ENCODE assay signal across 16 mouse cellular contexts in the genomic region with DNA sequence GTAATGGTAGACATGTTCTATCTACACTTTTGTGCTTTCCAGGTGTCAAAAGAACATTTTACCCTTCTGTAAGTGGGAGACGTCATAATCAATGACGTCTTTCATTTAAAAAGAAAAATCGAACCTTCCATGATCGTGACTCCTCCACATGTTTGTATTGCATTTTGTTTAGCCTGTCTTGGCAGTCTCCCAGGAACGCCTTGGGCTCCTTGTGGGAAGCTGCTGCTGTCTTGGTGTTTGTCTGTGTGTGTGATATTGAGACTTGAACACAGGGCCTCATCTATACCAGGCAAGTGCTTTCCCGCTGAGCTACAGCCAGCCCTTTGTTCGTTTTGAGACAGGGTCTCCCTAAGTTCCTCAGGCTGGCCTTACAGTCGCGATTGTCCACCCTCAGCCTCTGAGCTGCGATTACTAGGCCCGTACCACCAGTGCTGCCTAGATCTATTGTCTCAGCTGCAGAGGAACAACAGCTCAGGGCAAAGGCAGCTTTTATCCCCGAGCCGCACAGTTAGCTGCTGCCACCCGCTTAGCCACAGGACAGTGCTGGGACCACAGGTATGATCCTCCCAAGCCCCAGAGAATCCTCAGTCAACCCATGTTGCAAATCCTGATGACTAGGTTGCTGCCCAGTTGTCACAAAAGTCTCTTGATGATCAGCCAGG. TPM values are rescaled to one million over a fixed set of nuclear protein-coding genes. Genes with fewer than 3 reads are reported as not detected.
DNase-seq lines count a peak whose midpoint lies in the region; ATAC-seq and TF ChIP-seq lines count a peak whose summit lies in the region.
"Had no signal": no experiment of that assay in that cellular context is flagged by ENCODE, and none has a peak within 500 bp of the region (broad histone marks: within the 10 kb centered on the region; RNA-seq: fewer than 3 reads in every experiment).

No protein-coding gene starts in this region.

- TF ChIP-seq POLR2A in kidney, adult 2 months (IDR thresholded peaks at IDR 0.05; ENCODE audit: low read depth, low read length): no peak

- H3K4me2 ChIP-seq in forebrain, postnatal 0 days (ENCODE audit: low read depth): no peak overlapping the region
- H3K4me2 ChIP-seq: heart, embryonic 11.5 days; midbrain, embryonic 11.5 days; neural tube, embryonic 15.5 days had no signal

- no peak for TF ChIP-seq CTCF in kidney, adult 2 months (conservative IDR thresholded peaks at IDR 0.05; ENCODE audit: insufficient read depth, insufficient read length, low read depth, low read length)
- TF ChIP-seq CTCF in forebrain, postnatal 0 days (IDR thresholded peaks at IDR 0.05; ENCODE audit: low read depth): no peak

- H3K9me3 ChIP-seq in forebrain, postnatal 0 days (ENCODE audit: low read length): no peaks in the 10 kb centered on the region
- H3K9me3 ChIP-seq: neural tube, embryonic 15.5 days had no signal

- H3K9ac ChIP-seq in forebrain, postnatal 0 days: no peak overlapping the region
- H3K9ac ChIP-seq: neural tube, embryonic 15.5 days had no signal

- no peak for DNase-seq in kidney, adult 2 months
- DNase-seq in kidney, postnatal 36 days: no peak
- DNase-seq in right cerebral cortex, adult 2 months (ENCODE audit: low spot score in 2 of 2): peak; percentile 50 to 52
- DNase-seq in right cerebral cortex, postnatal 4 days: no peak
- DNase-seq in cerebellum, adult 9-10 months: peak; percentile 73
- DNase-seq in telencephalon, adult 2 months (ENCODE audit: low read depth, low spot score): peak; percentile 23
- DNase-seq in forebrain, postnatal 0 days: no peak
- DNase-seq: adrenal gland, postnatal 25 days; heart, postnatal 36 days; lung, postnatal 10 days; thymus, postnatal 36 days had no signal

- H3K4me1 ChIP-seq in kidney, adult 2 months (ENCODE audit: control insufficient read depth, insufficient read depth, low read length): peaks cover 45% of the 10 kb centered on the region
- peaks cover 11% of the 10 kb centered on the region; the same call in 1 of the 2 replicates for H3K4me1 ChIP-seq in forebrain, postnatal 0 days (ENCODE audit: insufficient read depth)

- no peak for ATAC-seq in forebrain, postnatal 0 days
- ATAC-seq: CD4-positive, CD25-positive, alpha-beta regulatory T cell, adult 4 months had no signal

- WGBS in kidney, adult 2 months: 65% methylated on average over 14 of the region's 14 CpGs
- 60% methylated on average over 14 of the region's 14 CpGs for WGBS in forebrain, postnatal 0 days

- peak overlapping the region; percentile 80 for H3K27ac ChIP-seq in kidney, adult 2 months (ENCODE audit: insufficient read depth, low read depth, low read length)
- H3K27ac ChIP-seq in forebrain, postnatal 0 days (ENCODE audit: low read depth, low read length): no peak overlapping the region
- H3K27ac ChIP-seq: neural tube, embryonic 15.5 days had no signal

- H3K4me3 ChIP-seq in kidney, adult 2 months (ENCODE audit: insufficient read depth, low read depth, low read length): no peak overlapping the region
- no peak overlapping the region for H3K4me3 ChIP-seq in forebrain, postnatal 0 days (ENCODE audit: low read depth, low read length)
- H3K4me3 ChIP-seq: neural tube, embryonic 15.5 days had no signal

- no peaks in the 10 kb centered on the region for H3K27me3 ChIP-seq in kidney, adult 2 months (replicated peaks; ENCODE audit: control insufficient read depth, insufficient read depth, low read length)
- no peaks in the 10 kb centered on the region for H3K27me3 ChIP-seq in forebrain, postnatal 0 days (ENCODE audit: insufficient read depth, low read length)
- H3K27me3 ChIP-seq: neural tube, embryonic 15.5 days had no signal

- peaks cover 5% of the 10 kb centered on the region; the same call in 1 of the 2 replicates for H3K36me3 ChIP-seq in kidney, adult 2 months (ENCODE audit: control insufficient read depth, insufficient read depth, low read length)
- no peaks in the 10 kb centered on the region for H3K36me3 ChIP-seq in forebrain, postnatal 0 days (ENCODE audit: insufficient read depth)
- H3K36me3 ChIP-seq: neural tube, embryonic 15.5 days had no signal

RNA-seq across cellular contexts. Expression of a gene that starts 2.9 kb away (rescaled TPM):
- polyA plus RNA-seq in kidney, adult 2 months (2012; rRNA removed): 430 and 469 TPM in 2 replicates
- total RNA-seq in forebrain, postnatal 0 days (2014; rRNA removed): 6.9 and 10.2 TPM in 2 replicates
- polyA plus RNA-seq in forebrain, postnatal 0 days (2015; fragmentation: Nextera tagmentation; extraction: Ambion mirVana): 31.9 and 38.1 TPM in 2 replicates

RNA-seq across cellular contexts. Expression of a gene that starts 28.6 kb away (rescaled TPM):
- polyA plus RNA-seq in kidney, adult 2 months (2012; rRNA removed): 3.2 and 3.7 TPM in 2 replicates
- 145 and 150 TPM in 2 replicates for total RNA-seq in forebrain, postnatal 0 days (2014; rRNA removed)
- polyA plus RNA-seq in forebrain, postnatal 0 days (2015; fragmentation: Nextera tagmentation; extraction: Ambion mirVana): 113 and 130 TPM in 2 replicates

RNA-seq across cellular contexts. Expression of a gene that starts 38.3 kb away (rescaled TPM):
- 48.2 and 55.4 TPM in 2 replicates for polyA plus RNA-seq in kidney, adult 2 months (2012; rRNA removed)
- total RNA-seq in forebrain, postnatal 0 days (2014; rRNA removed): 12.3 and 23.5 TPM in 2 replicates
- polyA plus RNA-seq in forebrain, postnatal 0 days (2015; fragmentation: Nextera tagmentation; extraction: Ambion mirVana): 5.2 and 7.4 TPM in 2 replicates
- total RNA-seq: MEL had no signal

RNA-seq across cellular contexts. Expression of a gene that starts 47.5 kb away (rescaled TPM):
- 24.1 and 29.9 TPM in 2 replicates for polyA plus RNA-seq in kidney, adult 2 months (2012; rRNA removed)
- total RNA-seq in forebrain, postnatal 0 days (2014; rRNA removed): 184 and 202 TPM in 2 replicates
- 22.3 and 24.9 TPM in 2 replicates for polyA plus RNA-seq in forebrain, postnatal 0 days (2015; fragmentation: Nextera tagmentation; extraction: Ambion mirVana)

Comparison
In these comparisons a context has a peak if more than half of its experiments do, and no peak if none do; other contexts are left out.
1. DNase-seq: peak in right cerebral cortex, adult 2 months (2 of 2), cerebellum, adult 9-10 months (single experiment) and telencephalon, adult 2 months (single experiment); none in kidney, adult 2 months (single experiment), kidney, postnatal 36 days (0 of 2), right cerebral cortex, postnatal 4 days (single experiment) and forebrain, postnatal 0 days (single experiment).
2. RNA of a gene that starts 2.9 kb away (polyA plus RNA-seq): 430 to 469 TPM in kidney, adult 2 months; 31.9 to 38.1 TPM in forebrain, postnatal 0 days; every median in the first group is over 10 times any median in the second.
3. RNA of a gene that starts 28.6 kb away (polyA plus RNA-seq): 113 to 130 TPM in forebrain, postnatal 0 days; 3.2 to 3.7 TPM in kidney, adult 2 months; every median in the first group is over 10 times any median in the second.